Mouse (Mus musculus) heart, adult 2 months (tissue): ENCODE results near the gene Hoxb3.

Experiments used
- CTCF ChIP-seq: fragments of 200-600 bp; IDR thresholded peaks from 2 replicates; pipeline ENCODE4 v1.8.1; 2022; ENCODE audit warnings: antibody characterized with exemption, mild to moderate bottlenecking, moderate library complexity
- EP300 ChIP-seq: fragments of 200-500 bp; IDR thresholded peaks from 2 replicates; pipeline ENCODE4 v1.6.1; 2011; ENCODE audit warnings: low read depth, low read length, control low read depth; ENCODE audit not compliant: insufficient read depth
- POLR2A ChIP-seq: fragments of 200-500 bp; IDR thresholded peaks from 2 replicates; pipeline ENCODE4 v1.6.1; 2011; ENCODE audit warnings: mild to moderate bottlenecking, low read depth, low read length, control low read depth; ENCODE audit not compliant: insufficient read depth

- TF ChIP-seq CTCF (no peak), EP300 (no peak), POLR2A (no peak)
Observed at GRCm38 (mm10) chr11:96351312-96351711, 28.2 kb downstream of the Hoxb3 start.
